Mouse (Mus musculus) embryonic facial prominence, embryonic 15.5 days (tissue): ENCODE measurements around the gene Gse1. TPM values are rescaled to one million over a fixed set of nuclear protein-coding genes. Genes with fewer than 3 reads are reported as not detected.

ENCODE experiments used
- ATAC-seq: fragments of 200-750 bp; cut with Nextera tagmentation; 2 replicates; pipeline ENCODE4 v1.8.0; 2017; ENCODE audit warnings: low read depth, moderate TSS enrichment; ENCODE audit not compliant: insufficient number of reproducible peaks, low FRiP score, low TSS enrichment
- H3K27ac ChIP-seq: fragments of 300-500 bp; sonication (generic); replicated peaks from 2 replicates; pipeline ENCODE4 v1.5.1; 2015; ENCODE audit warnings: mild to moderate bottlenecking, inconsistent platforms
- H3K27me3 ChIP-seq: fragments of 300-500 bp; sonication (generic); 2 replicates; pipeline ENCODE4 v1.6.1; 2015; ENCODE audit warnings: inconsistent platforms
- H3K36me3 ChIP-seq: fragments of 300-500 bp; sonication (generic); 2 replicates; pipeline ENCODE4 v1.6.1; 2015; ENCODE audit warnings: mild to moderate bottlenecking, inconsistent platforms
- H3K4me1 ChIP-seq: fragments of 300-500 bp; sonication (generic); 2 replicates; pipeline ENCODE4 v1.6.1; 2015; ENCODE audit warnings: inconsistent platforms
- H3K4me2 ChIP-seq: fragments of 300-500 bp; sonication (generic); replicated peaks from 2 replicates; pipeline ENCODE4 v1.6.1; 2015; ENCODE audit warnings: mild to moderate bottlenecking, inconsistent platforms
- H3K4me3 ChIP-seq: fragments of 300-500 bp; sonication (generic); replicated peaks from 2 replicates; pipeline ENCODE4 v1.5.1; 2015; ENCODE audit warnings: mild to moderate bottlenecking, inconsistent platforms
- H3K9ac ChIP-seq: fragments of 300-500 bp; sonication (generic); 2 replicates; pipeline ENCODE4 v1.6.1; 2015; ENCODE audit warnings: inconsistent platforms
- H3K9me3 ChIP-seq: fragments of 300-500 bp; sonication (generic); replicated peaks from 2 replicates; pipeline ENCODE4 v1.6.1; 2016; ENCODE audit warnings: inconsistent platforms
- WGBS: fragments of 180-500 bp; shearing (Covaris S2); methylation state at CpG from one replicate; pipeline ENCODE4 v1.1.7; 2015; 5-methylcytosine and 5-hydroxymethylcytosine counted together
- polyA plus RNA-seq: library from polyadenylated mRNA; unstranded; fragments of >200 nt; fragmentation: Nextera tagmentation; extraction: Ambion mirVana; gene quantifications from 2 replicates; pipeline ENCODE4 v1.2.1, GENCODE M21; 2015

Gene Gse1
- polyA plus RNA-seq, 1 experiment from 2014 or later: 11.1 TPM

DNA sequence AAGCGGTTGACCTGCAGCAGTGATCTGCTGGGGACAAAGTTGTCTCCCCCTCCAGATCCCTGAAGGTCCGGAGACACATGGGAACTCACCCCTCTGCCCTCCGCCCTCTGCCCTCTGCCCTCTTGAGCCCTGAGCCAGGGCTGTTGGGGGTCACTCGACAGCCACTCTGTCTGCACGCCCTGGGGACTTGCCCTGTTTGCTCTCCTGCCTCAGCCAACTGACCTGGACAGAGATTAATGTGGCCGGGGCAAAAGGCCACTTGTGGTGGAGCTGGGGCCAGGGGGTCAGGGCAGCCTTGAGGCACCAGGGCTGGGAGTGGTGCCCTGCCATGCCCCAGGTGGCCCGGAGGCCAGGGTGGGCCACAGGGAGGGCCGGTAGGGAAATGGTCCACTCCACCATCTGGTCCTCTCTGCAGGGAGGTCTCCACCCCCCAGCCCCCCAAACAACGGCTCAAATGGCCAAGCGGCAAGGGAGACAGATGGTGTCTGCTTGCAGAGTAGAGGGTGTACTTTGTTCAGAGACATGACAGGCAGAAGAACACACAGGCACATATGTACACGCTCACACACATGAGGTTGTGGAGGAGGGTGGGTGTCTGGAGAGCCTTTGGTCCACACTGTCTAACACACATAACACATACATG lies 181.2 kb downstream of the Gse1 start:
- Histone ChIP-seq H3K4me2 (no peak overlapping the region), H3K4me3 (no peak overlapping the region), H3K36me3 (no peaks in the 10 kb centered on the region), H3K27me3 (no peaks in the 10 kb centered on the region), H3K27ac (no peak overlapping the region), H3K4me1 (peaks cover 65% of the 10 kb centered on the region), H3K9me3 (no peaks in the 10 kb centered on the region), H3K9ac (no peak overlapping the region)
- ATAC-seq: no peak
- WGBS: 37% methylated on average over 11 of the region's 11 CpGs

DNA sequence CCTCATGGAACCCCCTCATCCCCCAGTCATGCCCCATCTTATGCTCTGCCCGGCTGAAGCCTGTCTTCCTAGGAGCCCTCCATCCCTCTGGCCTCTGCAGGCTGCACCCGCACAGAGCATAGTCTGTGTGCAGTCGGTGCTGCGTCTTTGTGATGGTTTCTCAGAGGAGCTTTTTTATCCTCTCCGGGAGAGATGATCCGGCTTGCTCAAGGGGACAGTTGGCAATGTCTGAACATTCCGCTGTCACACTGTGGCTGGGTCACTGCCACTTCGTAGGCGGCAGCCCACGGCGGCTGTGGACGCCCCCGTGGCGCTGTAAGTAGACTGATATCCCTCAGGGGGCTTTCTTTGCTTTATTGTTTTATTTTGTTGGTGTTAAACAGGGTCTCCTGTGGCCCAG lies 182.8 kb downstream of the Gse1 start:
- Histone ChIP-seq H3K9me3 (no peaks in the 10 kb centered on the region), H3K9ac (no peak overlapping the region), H3K4me2 (no peak overlapping the region), H3K4me3 (no peak overlapping the region), H3K36me3 (no peaks in the 10 kb centered on the region), H3K27ac (no peak overlapping the region), H3K27me3 (no peaks in the 10 kb centered on the region), H3K4me1 (peaks cover 78% of the 10 kb centered on the region)
- ATAC-seq: no peak
- WGBS: 57% methylated on average over 14 of the region's 14 CpGs

DNA sequence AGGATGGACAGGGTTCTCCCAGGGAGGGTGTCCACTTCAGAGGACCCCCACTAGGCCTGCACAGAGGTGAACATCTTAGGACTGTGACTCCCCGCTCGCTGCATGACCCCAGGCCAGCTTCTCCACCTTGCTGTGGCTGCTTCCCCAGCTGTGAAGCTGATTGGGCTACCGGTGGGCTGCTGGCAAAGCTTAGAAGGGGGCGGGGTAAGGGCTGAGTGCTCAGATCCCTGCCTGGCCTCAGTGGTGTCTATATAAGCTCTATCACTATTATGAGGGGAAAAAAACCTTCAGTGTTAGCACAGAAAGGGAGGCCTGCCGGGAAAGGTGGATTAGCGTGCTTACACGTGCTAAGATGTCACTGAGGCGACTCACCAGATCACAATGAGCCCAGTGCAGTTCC lies 183.6 kb downstream of the Gse1 start:
- Histone ChIP-seq H3K4me1 (peaks cover 84% of the 10 kb centered on the region), H3K9me3 (no peaks in the 10 kb centered on the region), H3K27me3 (no peaks in the 10 kb centered on the region), H3K4me3 (no peak overlapping the region), H3K27ac (no peak overlapping the region), H3K9ac (0 out of 2 replicates have a peak overlapping the region, but pooled peaks have one; percentile 6), H3K36me3 (no peaks in the 10 kb centered on the region), H3K4me2 (no peak overlapping the region)
- ATAC-seq: no peak
- 48% methylated on average over 8 of the region's 8 CpGs for WGBS

DNA sequence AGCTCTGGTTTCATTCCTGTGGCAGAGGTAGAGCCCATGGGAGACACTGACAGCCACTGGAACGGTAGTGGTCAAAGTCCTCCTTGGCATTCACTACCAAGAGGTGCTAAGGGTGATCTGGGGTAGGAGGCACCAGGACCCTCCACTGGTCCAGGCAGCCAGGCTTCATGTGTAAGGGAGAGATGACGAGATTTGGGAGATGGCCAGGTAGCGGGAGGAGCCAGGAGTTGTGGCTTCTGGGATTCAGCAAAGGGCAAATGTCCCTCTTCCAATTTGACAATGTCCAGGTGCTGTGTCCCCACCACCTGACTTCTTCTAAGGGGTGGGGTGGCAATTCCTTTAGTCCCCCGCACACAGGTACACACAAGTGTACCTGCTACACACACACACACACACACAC lies 184.1 kb downstream of the Gse1 start:
- 83% methylated on average over 4 of the region's 4 CpGs for WGBS
- Histone ChIP-seq H3K4me1 (peaks cover 84% of the 10 kb centered on the region), H3K9ac (no peak overlapping the region), H3K27ac (no peak overlapping the region), H3K36me3 (no peaks in the 10 kb centered on the region), H3K27me3 (no peaks in the 10 kb centered on the region), H3K9me3 (no peaks in the 10 kb centered on the region), H3K4me2 (no peak overlapping the region), H3K4me3 (no peak overlapping the region)
- ATAC-seq: no peak

DNA sequence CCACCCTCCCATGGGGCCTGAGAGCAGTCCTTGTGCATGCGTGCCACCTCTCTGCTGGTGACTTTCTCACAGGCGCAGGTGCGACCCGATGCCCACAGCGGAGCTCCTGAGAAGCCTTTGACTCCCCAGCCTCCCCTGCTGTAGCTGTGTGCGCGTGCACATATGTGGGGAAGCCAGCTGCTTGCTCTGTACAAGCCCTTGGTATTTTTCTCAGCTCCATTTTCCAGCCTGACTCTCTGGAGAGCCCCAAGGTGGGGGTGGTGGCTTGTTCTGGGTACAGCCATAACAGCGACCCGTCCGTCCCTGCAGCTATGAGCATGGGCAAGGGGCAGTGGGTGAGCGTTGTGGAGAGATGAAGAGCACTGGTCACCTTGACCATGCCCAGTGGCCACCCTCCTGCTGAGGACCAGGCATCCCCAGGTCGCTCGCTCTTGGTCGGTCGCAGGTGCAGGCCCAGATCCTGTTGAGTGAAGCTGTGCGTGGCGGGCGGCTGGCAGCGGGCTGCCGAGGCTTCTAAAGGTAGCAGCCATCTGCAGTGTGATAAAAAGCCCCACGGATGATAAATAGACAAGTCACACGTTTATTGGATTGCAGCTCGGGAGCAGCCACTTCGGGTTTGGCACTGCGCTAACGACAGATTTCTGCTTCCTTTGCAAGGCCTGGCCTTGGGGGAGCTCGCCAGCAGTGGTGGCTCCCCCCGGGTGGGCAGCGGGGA lies 184.8 kb downstream of the Gse1 start:
- H3K4me3 ChIP-seq: no peak overlapping the region
- peaks cover 84% of the 10 kb centered on the region for H3K4me1 ChIP-seq
- H3K36me3 ChIP-seq: no peaks in the 10 kb centered on the region
- no peak overlapping the region for H3K9ac ChIP-seq
- H3K27ac ChIP-seq: no peak overlapping the region
- no peak overlapping the region for H3K4me2 ChIP-seq
- no peaks in the 10 kb centered on the region for H3K27me3 ChIP-seq
- WGBS: 78% methylated on average over 29 of the region's 29 CpGs
- H3K9me3 ChIP-seq: no peaks in the 10 kb centered on the region
- no peak for ATAC-seq

DNA sequence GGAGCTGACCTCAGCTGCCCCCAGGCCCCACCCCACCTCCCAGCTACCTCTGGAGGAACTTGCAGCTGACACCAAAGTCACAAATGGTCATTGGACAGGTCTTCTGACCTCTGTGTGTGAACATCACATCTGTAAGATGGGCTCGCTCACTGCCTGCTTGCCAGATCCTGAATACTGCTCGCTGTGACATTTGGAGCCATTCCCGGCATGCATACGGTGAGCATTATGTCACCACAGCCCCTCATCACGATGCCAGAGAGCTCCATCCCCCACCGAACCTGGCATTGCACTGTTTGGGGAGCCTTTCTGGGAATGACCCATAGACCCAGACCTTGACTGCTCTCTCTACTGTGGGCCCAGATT lies 185.4 kb downstream of the Gse1 start:
- Histone ChIP-seq H3K36me3 (no peaks in the 10 kb centered on the region), H3K4me2 (no peak overlapping the region), H3K27ac (no peak overlapping the region), H3K4me1 (peaks cover 84% of the 10 kb centered on the region), H3K27me3 (no peaks in the 10 kb centered on the region), H3K4me3 (no peak overlapping the region), H3K9ac (no peak overlapping the region), H3K9me3 (no peaks in the 10 kb centered on the region)
- WGBS: 61% methylated on average over 6 of the region's 6 CpGs
- no peak for ATAC-seq

DNA sequence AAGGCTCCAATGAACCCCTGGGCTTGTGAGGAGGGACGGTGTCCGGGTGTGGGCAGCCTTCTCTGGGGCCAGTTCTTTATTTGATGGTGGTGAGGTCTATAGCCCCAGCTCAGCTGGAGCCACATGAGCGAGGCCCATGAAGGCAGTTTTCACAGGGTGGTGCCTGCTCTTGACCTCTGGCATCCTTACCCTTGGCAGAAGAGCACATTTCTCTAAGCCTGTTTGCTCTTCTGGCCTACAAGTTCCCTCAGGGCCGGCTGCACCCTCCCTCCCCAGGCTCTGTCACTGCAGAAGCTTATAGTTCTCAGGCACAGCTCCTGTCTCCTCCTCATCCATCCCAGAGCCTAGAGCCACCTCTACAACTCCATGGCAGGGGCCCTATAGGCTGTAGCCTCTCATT lies 186.0 kb downstream of the Gse1 start:
- H3K9me3 ChIP-seq: no peaks in the 10 kb centered on the region
- no peak overlapping the region for H3K9ac ChIP-seq
- no peaks in the 10 kb centered on the region for H3K27me3 ChIP-seq
- H3K4me2 ChIP-seq: no peak overlapping the region
- WGBS: 90% methylated on average over 4 of the region's 4 CpGs
- H3K36me3 ChIP-seq: no peaks in the 10 kb centered on the region
- no peak for ATAC-seq
- H3K27ac ChIP-seq: no peak overlapping the region
- H3K4me3 ChIP-seq: no peak overlapping the region
- peaks cover 84% of the 10 kb centered on the region for H3K4me1 ChIP-seq

DNA sequence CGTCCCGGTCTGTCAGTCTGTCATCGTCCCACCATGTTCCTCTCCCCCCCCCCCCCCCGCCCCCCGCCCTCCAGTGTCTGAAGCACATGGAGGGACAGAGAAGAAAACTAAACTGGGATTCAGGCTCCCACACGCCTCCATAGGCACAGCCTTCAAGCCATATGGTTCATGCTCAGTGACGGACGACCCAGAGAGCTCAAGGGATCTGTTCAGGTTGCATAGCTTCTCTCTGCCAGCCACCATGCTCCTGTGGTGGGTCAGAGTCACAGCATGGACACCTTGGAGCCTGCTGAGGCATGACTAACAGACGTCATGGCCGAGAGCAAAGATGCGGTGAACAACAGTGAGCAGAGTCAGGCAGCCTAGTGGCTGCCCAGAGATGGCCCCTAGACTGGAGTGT lies 187.2 kb downstream of the Gse1 start:
- Histone ChIP-seq H3K9me3 (no peaks in the 10 kb centered on the region), H3K27me3 (no peaks in the 10 kb centered on the region), H3K9ac (no peak overlapping the region), H3K4me2 (no peak overlapping the region), H3K4me1 (peaks cover 90% of the 10 kb centered on the region), H3K27ac (no peak overlapping the region), H3K4me3 (no peak overlapping the region), H3K36me3 (no peaks in the 10 kb centered on the region)
- WGBS: 61% methylated on average over 10 of the region's 11 CpGs
- no peak for ATAC-seq

DNA sequence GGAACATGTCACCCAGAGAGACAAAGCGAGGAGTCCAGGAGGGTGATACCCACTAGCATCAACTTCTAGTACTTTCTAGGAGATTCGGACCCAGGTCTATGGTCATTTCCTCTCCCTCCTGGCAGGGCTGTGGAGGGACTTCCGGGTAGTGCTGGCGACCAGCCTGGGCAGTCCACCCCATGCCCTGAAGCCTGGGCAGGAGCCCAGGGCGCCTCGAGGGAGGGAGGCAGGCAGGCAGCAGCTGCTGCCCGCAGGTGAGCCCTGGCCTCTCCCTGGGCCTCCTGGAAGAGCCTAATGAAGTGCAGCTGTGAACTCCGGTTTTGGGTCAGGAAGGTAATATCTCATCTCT lies 187.9 kb downstream of the Gse1 start:
- ATAC-seq: no peak
- Histone ChIP-seq H3K4me2 (peak overlapping the region; percentile 43), H3K9ac (no peak overlapping the region), H3K9me3 (no peaks in the 10 kb centered on the region), H3K27me3 (no peaks in the 10 kb centered on the region), H3K36me3 (no peaks in the 10 kb centered on the region), H3K4me3 (no peak overlapping the region; the same call in 1 of the 2 replicates), H3K4me1 (peaks cover 89% of the 10 kb centered on the region), H3K27ac (peak overlapping the region; percentile 92)
- WGBS: 29% methylated on average over 8 of the region's 8 CpGs

DNA sequence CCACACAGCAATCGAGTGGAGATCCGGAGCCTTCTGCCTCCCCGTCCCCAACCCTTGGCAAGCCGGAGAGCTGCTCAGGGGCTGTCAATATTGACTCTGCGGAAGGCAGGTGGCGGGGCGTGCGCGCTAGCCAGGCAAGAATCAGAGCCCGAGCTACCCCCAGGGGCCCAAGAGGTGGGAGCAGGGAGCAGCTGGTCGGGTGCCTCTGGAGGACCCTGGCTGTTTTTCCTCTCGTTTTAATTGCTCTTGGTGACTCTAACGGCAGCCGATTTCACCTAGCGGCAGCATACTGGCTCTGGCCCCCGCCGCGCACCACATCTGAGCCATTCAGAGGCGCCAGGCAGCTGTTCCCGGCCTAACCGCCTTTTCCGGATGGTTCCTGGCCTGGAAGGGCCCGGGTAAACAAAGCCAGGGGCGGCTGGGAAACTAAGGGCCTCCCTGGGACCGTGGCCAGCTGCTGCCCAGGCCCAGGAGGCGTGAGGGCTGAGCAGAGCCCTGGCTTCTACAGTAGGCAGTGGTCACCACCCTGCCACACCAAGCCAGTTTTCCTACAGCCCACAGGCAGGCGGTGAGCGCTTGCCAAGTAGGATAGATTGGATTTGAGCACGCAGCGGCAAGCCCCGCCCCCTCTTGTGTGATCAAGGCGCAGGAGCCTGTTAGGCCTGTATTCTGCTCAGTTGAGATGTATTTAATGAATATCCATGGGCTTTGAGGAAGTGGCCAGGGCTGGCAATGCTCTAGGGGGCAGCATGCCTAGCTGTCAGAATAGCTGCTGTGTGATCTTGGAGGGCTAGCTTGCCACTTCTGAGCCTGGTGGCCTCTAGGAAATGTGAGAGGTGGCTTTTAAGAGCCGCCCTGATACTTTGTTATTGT lies 188.5 kb downstream of the Gse1 start:
- no peaks in the 10 kb centered on the region for H3K27me3 ChIP-seq
- peak overlapping the region; percentile 12 for H3K4me3 ChIP-seq
- no peaks in the 10 kb centered on the region for H3K36me3 ChIP-seq
- H3K4me2 ChIP-seq: peak overlapping the region; percentile 43
- no peak overlapping the region for H3K9ac ChIP-seq
- H3K9me3 ChIP-seq: no peaks in the 10 kb centered on the region
- H3K27ac ChIP-seq: peak overlapping the region; percentile 92
- WGBS: 4% methylated on average over 33 of the region's 33 CpGs
- peaks cover 92% of the 10 kb centered on the region for H3K4me1 ChIP-seq
- peak; percentile 83 for ATAC-seq

DNA sequence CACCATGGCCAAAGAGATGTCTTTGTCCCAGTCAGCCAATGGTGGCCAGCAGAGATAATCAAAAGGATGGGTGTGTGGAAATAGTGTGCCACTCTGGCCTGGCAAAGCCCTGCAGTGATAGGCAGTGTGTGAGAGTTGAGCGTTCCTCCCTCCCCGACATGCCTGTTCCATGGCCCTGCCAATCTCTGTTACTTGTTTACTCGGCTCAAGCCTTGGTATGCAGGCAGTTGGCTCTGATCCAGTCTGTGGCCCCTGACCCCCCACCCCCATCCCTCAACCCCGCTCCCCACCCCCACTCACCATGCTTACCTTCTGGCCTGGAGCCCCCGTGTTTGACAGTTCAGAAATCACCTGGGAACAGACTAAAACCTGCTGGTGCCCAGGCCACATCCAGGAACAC lies 189.9 kb downstream of the Gse1 start:
- ATAC-seq: no peak
- Histone ChIP-seq H3K36me3 (no peaks in the 10 kb centered on the region), H3K9ac (no peak overlapping the region), H3K4me1 (peaks cover 88% of the 10 kb centered on the region), H3K27me3 (no peaks in the 10 kb centered on the region), H3K27ac (no peak overlapping the region), H3K9me3 (no peaks in the 10 kb centered on the region), H3K4me2 (no peak overlapping the region), H3K4me3 (no peak overlapping the region)
- WGBS: 48% methylated on average over 5 of the region's 5 CpGs
